Mouse (Mus musculus): Measurements from ENCODE around the gene Btbd9.

Btbd9 gene

GRCm38 (mm10) chr17:30188031-30188981, 388.0 kb downstream of the Btbd9 start:
- no peak for DNase-seq (ENCODE audit: low read depth, low spot score)

GRCm38 (mm10) chr17:30187581-30187980, 388.7 kb downstream of the Btbd9 start:
- no peak for DNase-seq (ENCODE audit: low read depth, low spot score)

GRCm38 (mm10) chr17:30187154-30187553, 389.1 kb downstream of the Btbd9 start:
- no peak for DNase-seq (ENCODE audit: low read depth, low spot score)

- no peak for DNase-seq (ENCODE audit: low read depth, low spot score)
Measured at GRCm38 (mm10) chr17:30183561-30183960, 392.7 kb downstream of the Btbd9 start.

- no peak for DNase-seq (ENCODE audit: low read depth, low spot score)
Measured at GRCm38 (mm10) chr17:30182063-30182462, 394.2 kb downstream of the Btbd9 start.

GRCm38 (mm10) chr17:30181554-30181953, 394.7 kb downstream of the Btbd9 start:
- DNase-seq (ENCODE audit: low read depth, low spot score), result no peak

- no peak for DNase-seq (ENCODE audit: low read depth, low spot score)
Measured at GRCm38 (mm10) chr17:30180197-30180596, 396.1 kb downstream of the Btbd9 start.

- no peak for DNase-seq (ENCODE audit: low read depth, low spot score)
Measured at GRCm38 (mm10) chr17:30178402-30178801, 397.9 kb downstream of the Btbd9 start.

- DNase-seq (ENCODE audit: low read depth, low spot score), result no peak
Measured at GRCm38 (mm10) chr17:30177435-30177834, 398.9 kb downstream of the Btbd9 start.
